Mouse (Mus musculus) intestine, embryonic 15.5 days (tissue): ENCODE data around the gene Pla2r1. TPM values are rescaled to one million over a fixed set of nuclear protein-coding genes. Genes with fewer than 3 reads are reported as not detected.

Experiments used
- ATAC-seq: fragments of 200-750 bp; cut with Nextera tagmentation; 2 replicates; pipeline ENCODE4 v1.8.0; 2017; ENCODE audit warnings: moderate TSS enrichment, moderate library complexity
- H3K27ac ChIP-seq: fragments of 300-500 bp; sonication (generic); 2 replicates; pipeline ENCODE4 v1.5.1; 2015; ENCODE audit warnings: mild to moderate bottlenecking, inconsistent platforms
- H3K27me3 ChIP-seq: fragments of 300-500 bp; sonication (generic); replicated peaks from 2 replicates; pipeline ENCODE4 v1.6.1; 2015; ENCODE audit warnings: inconsistent platforms
- H3K36me3 ChIP-seq: fragments of 300-500 bp; sonication (generic); 2 replicates; pipeline ENCODE4 v1.6.1; 2015; ENCODE audit warnings: inconsistent platforms
- H3K4me1 ChIP-seq: fragments of 300-500 bp; sonication (generic); replicated peaks from 2 replicates; pipeline ENCODE4 v1.6.1; 2015; ENCODE audit warnings: inconsistent platforms
- H3K4me2 ChIP-seq: fragments of 300-500 bp; sonication (generic); replicated peaks from 2 replicates; pipeline ENCODE4 v1.6.1; 2015; ENCODE audit warnings: mild to moderate bottlenecking, inconsistent platforms
- H3K4me3 ChIP-seq: fragments of 300-500 bp; sonication (generic); replicated peaks from 2 replicates; pipeline ENCODE4 v1.5.1; 2015; ENCODE audit warnings: inconsistent platforms
- H3K9ac ChIP-seq: fragments of 300-500 bp; sonication (generic); 2 replicates; pipeline ENCODE4 v1.6.1; 2015; ENCODE audit warnings: inconsistent platforms
- H3K9me3 ChIP-seq: fragments of 300-500 bp; sonication (generic); 2 replicates; pipeline ENCODE4 v1.6.1; 2016; ENCODE audit warnings: inconsistent platforms
- WGBS: fragments of 180-500 bp; shearing (Covaris S2); methylation state at CpG from one replicate; pipeline ENCODE4 v1.1.7; 2015; 5-methylcytosine and 5-hydroxymethylcytosine counted together
- polyA plus RNA-seq: library from polyadenylated mRNA; unstranded; fragments of >200 nt; fragmentation: Nextera tagmentation; extraction: Ambion mirVana; gene quantifications from 2 replicates; pipeline ENCODE4 v1.2.1, GENCODE M21; 2015

Gene Pla2r1
- polyA plus RNA-seq, 1 experiment from 2014 or later, result 2.3 TPM

DNA sequence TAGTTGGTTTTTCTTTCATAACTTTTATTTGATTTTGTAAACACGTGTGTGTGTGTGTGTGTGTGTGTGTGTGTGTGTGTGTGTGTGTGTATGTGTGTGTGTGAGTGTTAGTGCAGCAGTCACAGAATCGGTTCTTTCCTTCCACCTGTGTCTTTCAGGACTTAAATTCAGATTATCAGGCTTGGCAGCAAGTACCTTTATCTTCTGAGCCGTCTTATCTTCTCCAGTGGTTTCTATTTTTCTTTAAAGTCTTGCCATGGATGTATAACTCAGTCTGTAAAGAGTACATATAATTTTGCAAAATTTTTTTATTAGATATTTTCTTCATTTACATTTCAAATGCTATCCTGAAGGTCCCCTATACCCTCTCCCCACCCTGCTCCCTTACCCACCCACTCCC lies 165.7 kb downstream of the Pla2r1 start:
- peaks cover 10% of the 10 kb centered on the region; the same call in 1 of the 2 replicates for H3K4me1 ChIP-seq
- WGBS, result 73% methylated on average over 3 of the region's 3 CpGs
- H3K4me2 ChIP-seq, result no peak overlapping the region
- no peak for ATAC-seq
- H3K4me3 ChIP-seq, result no peak overlapping the region
- no peak overlapping the region for H3K27ac ChIP-seq
- no peaks in the 10 kb centered on the region for H3K27me3 ChIP-seq
- H3K9me3 ChIP-seq, result no peaks in the 10 kb centered on the region
- no peaks in the 10 kb centered on the region for H3K36me3 ChIP-seq
- no peak overlapping the region for H3K9ac ChIP-seq

DNA sequence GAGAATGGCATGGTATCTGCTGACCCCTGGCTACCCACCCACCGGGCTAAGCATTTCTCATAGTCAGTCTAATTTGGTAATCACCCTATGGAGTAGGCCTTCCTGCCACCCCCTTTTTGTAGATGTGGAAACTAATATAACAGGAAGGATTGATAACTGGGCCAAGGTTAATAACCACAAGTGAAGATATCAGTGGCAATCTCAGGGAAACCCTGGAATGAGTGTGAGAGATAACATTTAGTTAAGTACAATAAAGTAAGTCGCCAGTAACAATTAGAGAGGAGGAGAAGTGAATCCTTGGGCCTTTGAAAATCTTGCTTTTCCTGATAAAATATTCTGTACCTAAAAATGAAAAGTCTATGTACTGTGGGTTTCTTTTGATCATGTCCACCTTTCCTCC lies 166.3 kb downstream of the Pla2r1 start:
- no peak overlapping the region for H3K4me3 ChIP-seq
- no peaks in the 10 kb centered on the region for H3K9me3 ChIP-seq
- no peak overlapping the region for H3K27ac ChIP-seq
- ATAC-seq, result no peak
- H3K4me2 ChIP-seq, result no peak overlapping the region
- WGBS, result 76% methylated on average over 2 of the region's 2 CpGs
- no peak overlapping the region for H3K9ac ChIP-seq
- H3K36me3 ChIP-seq, result no peaks in the 10 kb centered on the region
- peaks cover 10% of the 10 kb centered on the region; the same call in 1 of the 2 replicates for H3K4me1 ChIP-seq
- no peaks in the 10 kb centered on the region for H3K27me3 ChIP-seq

DNA sequence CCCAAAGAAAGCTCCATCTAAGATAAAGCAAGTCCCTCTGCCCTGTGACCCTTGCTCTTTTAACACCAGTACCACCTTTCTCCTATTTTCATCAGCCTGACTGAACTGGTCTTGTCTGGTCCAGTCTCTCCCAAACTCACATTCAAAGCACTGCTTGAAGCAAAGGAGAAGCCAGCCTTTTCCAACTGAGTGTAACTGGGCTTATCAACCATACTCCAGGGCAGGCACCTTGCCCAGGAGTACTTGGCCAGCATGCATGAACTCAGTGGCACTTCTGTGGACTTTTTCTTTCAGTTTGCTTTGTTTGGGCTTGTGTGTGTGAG lies 168.4 kb downstream of the Pla2r1 start:
- H3K4me2 ChIP-seq, result no peak overlapping the region

GRCm38 (mm10) chr2:60384083-60384762 lies 168.9 kb downstream of the Pla2r1 start:
- Histone ChIP-seq H3K4me1 (peaks cover 10% of the 10 kb centered on the region; the same call in 1 of the 2 replicates), H3K9me3 (no peaks in the 10 kb centered on the region), H3K4me3 (no peak overlapping the region), H3K36me3 (no peaks in the 10 kb centered on the region), H3K4me2 (no peak overlapping the region), H3K9ac (no peak overlapping the region), H3K27ac (no peak overlapping the region), H3K27me3 (no peaks in the 10 kb centered on the region)
- no peak for ATAC-seq
- 51% methylated on average over 7 of the region's 7 CpGs for WGBS

More for the DNA sequence above, 168.4 kb downstream of the Pla2r1 start:
- ATAC-seq, result no peak
- Histone ChIP-seq H3K4me1 (peaks cover 10% of the 10 kb centered on the region; the same call in 1 of the 2 replicates), H3K27ac (no peak overlapping the region), H3K9me3 (no peaks in the 10 kb centered on the region), H3K27me3 (no peaks in the 10 kb centered on the region), H3K36me3 (no peaks in the 10 kb centered on the region), H3K4me3 (no peak overlapping the region), H3K9ac (no peak overlapping the region)

GRCm38 (mm10) chr2:60382858-60383669 lies 170.0 kb downstream of the Pla2r1 start, which contains the start of gene Ly75:
Gene Ly75 (minus strand): TSS chr2:60383303.
- H3K27ac ChIP-seq, result no peak within 1 kb of the TSS
- peak within 1 kb of the TSS; percentile 63 for H3K4me3 ChIP-seq
- ATAC-seq, result peak; percentile 100
- peak within 1 kb of the TSS; percentile 64 for H3K9ac ChIP-seq
- no peaks in the 10 kb centered on the region for H3K27me3 ChIP-seq
- H3K4me1 ChIP-seq, result peaks cover 10% of the 10 kb centered on the region; the same call in 1 of the 2 replicates
- H3K9me3 ChIP-seq, result no peaks in the 10 kb centered on the region
- peak within 1 kb of the TSS; percentile 95 for H3K4me2 ChIP-seq
- 3% methylated on average over 46 of the region's 46 CpGs for WGBS
- H3K36me3 ChIP-seq, result no peaks in the 10 kb centered on the region

DNA sequence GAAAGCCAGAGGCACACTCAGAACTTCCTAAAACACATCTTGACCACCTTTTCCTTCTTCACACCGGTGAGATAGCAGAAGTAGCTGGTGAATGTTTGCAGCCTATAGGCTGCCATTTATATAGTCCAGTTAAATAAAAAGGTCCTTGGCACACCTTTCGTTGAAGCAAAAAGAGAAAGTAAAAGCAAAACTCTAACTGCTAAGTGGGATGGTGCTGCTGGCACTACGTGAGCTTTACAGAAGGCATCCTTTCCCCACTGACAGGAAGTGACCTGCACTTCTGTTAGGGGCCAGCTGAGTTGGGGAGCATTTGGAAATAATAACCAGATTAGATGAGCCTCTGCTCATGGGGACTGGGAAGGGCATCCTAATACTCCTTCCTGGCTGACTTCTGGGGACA lies 170.8 kb downstream of the Pla2r1 start:
- no peaks in the 10 kb centered on the region for H3K36me3 ChIP-seq
- WGBS, result 63% methylated on average over 3 of the region's 3 CpGs
- H3K27me3 ChIP-seq, result no peaks in the 10 kb centered on the region
- no peak overlapping the region for H3K27ac ChIP-seq
- peak overlapping the region; percentile 95 for H3K4me2 ChIP-seq
- H3K9me3 ChIP-seq, result no peaks in the 10 kb centered on the region
- no peak for ATAC-seq
- H3K4me1 ChIP-seq, result peaks cover 10% of the 10 kb centered on the region; the same call in 1 of the 2 replicates
- H3K9ac ChIP-seq, result no peak overlapping the region
- peak overlapping the region; percentile 63 for H3K4me3 ChIP-seq

GRCm38 (mm10) chr2:60377260-60377659 lies 175.8 kb downstream of the Pla2r1 start:
- H3K36me3 ChIP-seq, result no peaks in the 10 kb centered on the region
- 86% methylated on average over 5 of the region's 5 CpGs for WGBS
- no peak overlapping the region for H3K9ac ChIP-seq
- no peak overlapping the region for H3K4me3 ChIP-seq
- H3K27ac ChIP-seq, result no peak overlapping the region
- H3K4me1 ChIP-seq, result no peaks in the 10 kb centered on the region
- no peak for ATAC-seq
- no peaks in the 10 kb centered on the region for H3K9me3 ChIP-seq
- H3K4me2 ChIP-seq, result no peak overlapping the region
- no peaks in the 10 kb centered on the region for H3K27me3 ChIP-seq

GRCm38 (mm10) chr2:60375608-60376107 lies 177.4 kb downstream of the Pla2r1 start:
- WGBS, result 91% methylated on average over 15 of the region's 15 CpGs
- H3K27ac ChIP-seq, result no peak overlapping the region
- no peaks in the 10 kb centered on the region for H3K4me1 ChIP-seq
- no peak overlapping the region for H3K9ac ChIP-seq
- H3K36me3 ChIP-seq, result no peaks in the 10 kb centered on the region
- no peak overlapping the region for H3K4me2 ChIP-seq
- no peaks in the 10 kb centered on the region for H3K27me3 ChIP-seq
- H3K9me3 ChIP-seq, result no peaks in the 10 kb centered on the region
- ATAC-seq, result peak; percentile 34
- H3K4me3 ChIP-seq, result no peak overlapping the region

GRCm38 (mm10) chr2:60375126-60375525 lies 178.0 kb downstream of the Pla2r1 start:
- H3K27ac ChIP-seq, result no peak overlapping the region
- H3K4me3 ChIP-seq, result no peak overlapping the region
- H3K27me3 ChIP-seq, result no peaks in the 10 kb centered on the region
- H3K4me2 ChIP-seq, result no peak overlapping the region
- H3K9me3 ChIP-seq, result no peaks in the 10 kb centered on the region
- ATAC-seq, result no peak
- WGBS, result 94% methylated on average over 8 of the region's 8 CpGs
- no peak overlapping the region for H3K9ac ChIP-seq
- no peaks in the 10 kb centered on the region for H3K4me1 ChIP-seq
- no peaks in the 10 kb centered on the region for H3K36me3 ChIP-seq

GRCm38 (mm10) chr2:60370188-60370587 lies 182.9 kb downstream of the Pla2r1 start:
- 95% methylated on average over 5 of the region's 5 CpGs for WGBS
- no peak overlapping the region for H3K9ac ChIP-seq
- H3K4me2 ChIP-seq, result no peak overlapping the region
- no peaks in the 10 kb centered on the region for H3K9me3 ChIP-seq
- H3K27ac ChIP-seq, result no peak overlapping the region
- H3K4me1 ChIP-seq, result no peaks in the 10 kb centered on the region
- H3K4me3 ChIP-seq, result no peak overlapping the region
- no peak for ATAC-seq
- H3K27me3 ChIP-seq, result no peaks in the 10 kb centered on the region
- no peaks in the 10 kb centered on the region for H3K36me3 ChIP-seq

DNA sequence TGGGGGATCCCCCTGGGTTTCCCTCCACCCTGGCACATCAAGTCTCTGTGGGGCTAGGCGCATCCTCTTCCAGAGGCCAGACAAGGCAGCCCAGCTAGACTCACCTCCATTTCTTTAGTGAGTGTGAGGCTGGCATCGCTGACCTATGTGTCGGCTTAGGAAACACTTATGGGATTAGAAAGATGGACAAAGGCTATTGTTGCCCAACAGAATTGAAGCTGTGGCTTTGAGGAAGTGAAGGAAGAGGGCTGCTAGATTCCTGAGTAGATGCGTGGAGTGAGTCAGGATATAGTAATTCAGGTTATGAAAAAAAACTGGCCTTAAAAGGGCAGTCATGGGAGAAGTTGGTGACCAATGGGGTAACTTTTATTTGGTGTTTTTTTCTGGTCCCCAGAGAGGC lies 183.7 kb downstream of the Pla2r1 start:
- Histone ChIP-seq H3K4me2 (no peak overlapping the region), H3K27me3 (no peaks in the 10 kb centered on the region), H3K4me1 (no peaks in the 10 kb centered on the region), H3K9ac (no peak overlapping the region), H3K27ac (no peak overlapping the region), H3K4me3 (no peak overlapping the region), H3K36me3 (no peaks in the 10 kb centered on the region), H3K9me3 (no peaks in the 10 kb centered on the region)
- WGBS, result 89% methylated on average over 4 of the region's 4 CpGs
- no peak for ATAC-seq

GRCm38 (mm10) chr2:60367871-60368270 lies 185.2 kb downstream of the Pla2r1 start:
- H3K4me2 ChIP-seq, result no peak overlapping the region
- H3K36me3 ChIP-seq, result no peaks in the 10 kb centered on the region
- no peaks in the 10 kb centered on the region for H3K4me1 ChIP-seq
- no peak for ATAC-seq
- no peak overlapping the region for H3K4me3 ChIP-seq
- no peaks in the 10 kb centered on the region for H3K9me3 ChIP-seq
- H3K27ac ChIP-seq, result no peak overlapping the region
- WGBS, result 80% methylated on average over 7 of the region's 7 CpGs
- H3K27me3 ChIP-seq, result no peaks in the 10 kb centered on the region
- no peak overlapping the region for H3K9ac ChIP-seq
